Mouse (Mus musculus) urinary bladder, postnatal 10 days (tissue): ENCODE data around the gene Irak4.

Experiments used
- DNase-seq: peaks from one replicate; pipeline ENCODE4 v3.0.0; 2022; ENCODE audit warnings: low spot score

Gene Irak4

DNA sequence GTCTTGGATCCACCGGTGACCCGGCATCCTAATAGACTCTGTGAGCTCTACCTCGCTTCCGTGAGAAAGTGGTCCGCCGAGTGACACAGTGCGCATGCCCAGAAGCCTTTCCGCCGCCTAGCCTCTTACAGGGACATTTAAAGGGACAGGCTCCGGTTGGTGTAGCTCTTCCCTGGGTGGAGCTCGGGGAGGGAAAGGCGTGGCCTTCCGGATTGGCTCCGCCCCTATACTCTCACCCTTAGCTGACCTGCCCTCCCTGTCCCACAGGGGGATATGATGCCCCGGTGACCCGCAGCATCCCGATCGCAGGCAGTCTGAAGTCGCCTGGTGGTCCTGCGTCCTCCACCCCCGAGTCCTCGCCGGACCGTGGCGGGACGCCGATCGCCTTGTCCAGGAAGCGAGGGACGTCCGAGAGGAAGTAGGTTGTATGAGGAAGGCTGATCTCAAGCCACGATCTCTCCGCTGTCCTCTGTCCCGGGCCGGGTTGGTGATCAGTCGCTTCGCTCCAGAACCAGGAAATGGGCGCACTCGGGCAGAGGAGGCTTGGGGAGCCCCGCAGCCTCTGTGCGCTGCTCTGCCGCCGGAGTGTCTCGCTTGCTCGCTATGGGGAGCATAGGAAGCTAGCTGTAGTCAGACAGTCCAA, at the start of gene Irak4, which contains the start of gene Pus7l:
Gene Irak4 (plus strand): TSS at position 235 of the 643 bp plus-strand sequence.
Gene Pus7l (minus strand): TSS at position 139 of the 643 bp plus-strand sequence.
- peak; percentile 76 for DNase-seq

DNA sequence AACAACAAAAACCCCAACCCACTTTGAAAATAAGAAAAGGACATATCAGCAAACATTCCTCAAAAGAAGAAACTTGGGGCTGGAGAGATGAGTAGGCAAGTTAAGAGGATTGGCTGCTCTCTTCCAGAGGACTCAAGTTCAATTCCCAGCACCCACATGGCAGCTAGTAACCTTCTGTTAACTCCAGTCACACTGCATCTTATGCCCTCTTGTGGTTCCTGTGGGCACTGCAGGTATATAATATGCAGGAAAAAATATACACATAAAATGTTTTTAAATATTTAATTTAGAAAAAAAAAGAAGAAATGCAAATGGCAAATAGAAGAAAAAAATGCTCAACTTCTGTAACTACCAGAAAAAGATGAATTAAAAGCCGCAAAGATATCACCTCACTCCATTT, 49.0 kb upstream of the Irak4 start:
- DNase-seq = no peak

DNA sequence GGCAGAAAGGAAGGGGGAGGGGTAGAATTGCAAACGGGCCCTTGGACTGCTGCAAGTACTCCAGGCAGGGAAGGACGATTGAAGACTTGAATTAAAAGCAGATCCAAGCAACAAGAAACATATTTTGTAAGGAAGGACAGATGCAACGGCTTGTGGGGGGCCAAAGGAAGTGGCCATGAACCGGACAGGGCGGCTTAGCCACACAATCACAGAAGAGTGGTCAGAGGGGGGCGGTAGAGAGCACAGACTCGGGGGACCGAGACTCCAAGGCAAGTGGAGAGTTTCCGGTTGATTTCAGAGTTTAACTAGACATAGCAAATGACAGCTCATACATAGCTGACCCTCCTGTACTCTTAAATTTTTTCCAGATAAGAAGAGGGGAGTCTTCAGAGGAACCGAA, 47.5 kb upstream of the Irak4 start:
- no peak for DNase-seq

DNA sequence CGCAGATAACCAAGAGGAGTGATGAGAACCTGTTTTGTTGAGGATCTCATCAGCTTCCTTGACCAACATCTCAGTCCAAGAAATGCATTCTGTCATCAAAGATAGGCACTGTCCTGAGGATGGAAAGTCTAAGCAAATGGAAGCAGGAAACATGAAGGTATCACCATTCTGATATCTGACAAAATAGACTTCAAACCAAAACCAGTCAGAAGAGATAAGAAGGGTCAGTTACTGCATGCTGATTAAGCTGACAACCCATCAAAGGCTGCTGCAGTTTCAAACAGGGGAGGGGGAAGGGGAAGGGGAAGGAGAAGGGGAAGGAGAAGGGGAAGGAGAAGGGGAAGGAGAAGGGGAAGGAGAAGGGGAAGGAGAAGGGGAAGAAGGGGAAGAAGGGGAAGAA, 44.2 kb upstream of the Irak4 start:
- DNase-seq = no peak

GRCm38 (mm10) chr15:94503451-94504215, 39.8 kb upstream of the Irak4 start:
- no peak for DNase-seq

DNA sequence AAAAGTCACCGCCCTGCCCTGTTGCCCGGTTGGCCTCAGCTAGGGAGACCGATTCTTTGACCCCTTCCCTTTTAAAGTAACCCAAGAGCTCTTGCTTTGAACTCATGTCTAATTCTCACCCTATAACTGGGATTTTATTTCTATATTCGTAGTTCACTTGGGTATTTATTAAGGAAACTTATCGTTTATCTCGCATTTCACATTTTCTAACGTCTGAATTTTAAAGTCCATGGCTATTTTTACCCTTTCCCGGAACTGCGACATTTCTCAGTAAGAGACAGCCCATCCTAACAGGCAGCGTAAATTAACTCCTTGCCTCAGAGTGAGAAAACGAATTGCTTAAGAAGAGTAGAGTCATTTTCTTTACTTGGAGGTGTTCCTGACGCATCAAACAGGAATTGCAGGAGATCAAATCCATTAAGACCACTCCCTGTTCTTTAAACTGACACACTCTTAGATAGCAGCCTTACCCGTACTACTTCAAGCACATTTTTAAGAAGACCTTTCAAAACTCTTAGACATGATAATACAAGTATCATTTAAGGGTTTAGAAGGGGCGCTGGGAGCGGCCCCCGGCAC, 25.4 kb upstream of the Irak4 start:
- DNase-seq = no peak

GRCm38 (mm10) chr15:94520205-94520900, 23.1 kb upstream of the Irak4 start:
- DNase-seq = no peak

GRCm38 (mm10) chr15:94520959-94521358, 22.5 kb upstream of the Irak4 start:
- DNase-seq = no peak

- no peak for DNase-seq
These were observed 20.2 kb upstream of the Irak4 start for GRCm38 (mm10) chr15:94523251-94523650.

DNA sequence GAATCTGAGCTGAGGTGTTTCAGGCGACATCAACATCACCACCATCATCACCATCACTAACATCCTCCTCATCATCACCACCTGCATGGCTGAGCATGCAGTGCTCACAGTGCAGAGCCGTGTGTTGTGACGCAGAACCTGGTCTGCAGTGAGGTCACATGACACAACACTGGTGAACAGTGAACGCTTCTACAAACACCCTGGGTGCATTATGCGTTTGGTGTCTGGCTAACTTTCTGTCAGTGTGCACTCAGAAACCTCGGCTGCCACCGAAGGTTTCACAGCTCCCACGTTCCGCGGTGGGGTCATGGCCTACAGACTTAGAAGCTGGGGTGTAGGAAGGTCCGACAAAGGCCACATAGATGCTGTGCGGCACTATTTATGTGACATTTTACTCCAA, 18.5 kb upstream of the Irak4 start:
- no peak for DNase-seq

- no peak for DNase-seq
These were observed 12.9 kb upstream of the Irak4 start for GRCm38 (mm10) chr15:94530519-94530918.

DNA sequence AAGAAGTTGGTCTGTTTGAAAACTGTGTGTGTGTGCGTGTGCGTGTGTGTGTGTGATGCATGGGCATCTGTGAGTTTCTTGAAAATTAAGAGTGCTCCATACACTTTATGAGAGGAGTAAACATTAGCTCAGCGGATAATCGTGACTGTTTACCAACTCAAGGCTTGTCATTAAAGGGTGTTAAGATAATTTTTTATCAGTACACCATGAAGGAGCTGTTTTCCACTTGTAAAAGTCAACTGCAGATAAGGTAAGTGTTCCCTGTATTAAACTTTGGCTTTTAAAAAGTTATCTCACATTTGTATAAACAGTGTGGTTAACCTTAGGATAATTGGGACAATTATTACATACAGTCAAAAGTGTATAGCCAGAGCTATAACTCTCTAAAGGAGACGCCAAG, 11.1 kb upstream of the Irak4 start:
- DNase-seq = no peak

GRCm38 (mm10) chr15:94532956-94533355, 10.5 kb upstream of the Irak4 start:
- no peak for DNase-seq

DNA sequence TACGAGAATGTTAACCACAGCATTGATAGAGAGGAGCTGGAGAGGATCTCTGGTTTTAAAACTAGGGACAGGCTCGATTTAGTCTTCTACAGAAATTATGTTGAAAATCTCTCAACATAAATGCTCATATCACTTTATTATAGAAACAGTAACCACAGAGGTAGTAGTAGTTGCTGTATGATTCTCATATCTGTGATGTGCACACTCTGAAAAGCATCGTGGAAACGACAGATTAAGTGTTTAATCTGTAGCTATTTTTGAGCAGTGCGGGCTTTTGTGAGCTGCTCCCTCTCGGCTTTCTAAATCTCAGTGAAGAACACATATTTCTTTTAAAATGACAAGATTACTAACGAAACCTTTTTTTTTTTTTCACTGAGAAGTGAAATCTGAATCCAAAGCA, 7.9 kb upstream of the Irak4 start:
- DNase-seq = no peak

DNA sequence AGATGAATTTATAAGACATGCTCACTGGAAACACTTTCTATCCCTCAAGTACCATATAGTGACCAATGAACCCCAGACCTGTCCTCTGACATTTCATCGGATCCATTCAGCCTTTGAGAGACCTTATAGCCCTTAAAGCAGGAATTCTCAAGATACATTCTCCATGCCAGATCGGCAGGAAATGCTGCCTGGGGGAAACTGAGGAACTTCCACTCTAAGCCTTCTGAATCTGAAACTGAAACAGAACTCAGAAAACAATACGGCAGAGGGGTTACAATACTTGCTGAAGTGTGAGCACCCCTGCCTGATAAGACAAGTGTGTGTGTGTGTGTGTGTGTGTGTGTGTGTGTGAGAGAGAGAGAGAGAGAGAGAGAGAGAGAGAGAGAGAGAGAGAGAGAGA, 4.1 kb upstream of the Irak4 start:
- DNase-seq = no peak

DNA sequence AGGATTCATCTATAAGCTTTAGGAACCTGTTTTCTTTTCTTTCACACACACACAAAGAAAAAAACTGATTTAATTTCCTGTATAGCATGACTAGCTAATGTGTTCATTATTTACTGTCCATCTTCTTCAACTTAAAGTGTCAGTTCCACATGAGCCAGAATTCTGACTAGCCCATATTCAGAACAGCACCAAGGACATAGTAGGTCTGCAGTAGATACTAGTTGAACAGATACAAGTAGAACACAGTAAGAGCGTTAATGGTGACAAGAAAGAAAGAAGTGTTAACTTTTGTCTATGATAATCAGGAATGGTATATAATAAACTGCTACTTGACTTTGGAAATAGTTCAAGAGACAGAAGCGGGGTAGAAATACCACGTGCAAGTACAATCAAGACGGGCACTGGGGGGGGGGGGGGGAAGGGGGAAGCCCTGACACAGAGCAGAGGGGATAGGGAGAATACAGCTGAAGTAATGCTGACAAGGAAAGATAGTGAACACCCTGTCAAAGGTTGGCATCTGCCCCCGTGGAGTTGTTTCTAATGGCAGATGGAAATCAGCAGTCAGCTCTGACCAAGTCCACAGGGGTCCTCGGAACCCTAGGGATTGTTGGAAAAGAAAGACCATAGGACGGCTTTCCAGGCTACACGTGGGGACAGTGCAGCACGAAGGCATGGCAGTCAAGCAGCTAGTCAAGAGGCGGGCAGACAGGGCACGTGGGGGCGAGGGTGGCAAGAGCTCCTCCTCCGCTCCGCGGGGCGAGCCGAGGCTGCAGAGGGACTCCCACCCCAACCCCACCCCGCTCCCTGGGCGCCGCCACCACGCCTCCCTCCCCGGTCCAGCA, 655 bp upstream of the Irak4 start:
- no peak for DNase-seq

DNA sequence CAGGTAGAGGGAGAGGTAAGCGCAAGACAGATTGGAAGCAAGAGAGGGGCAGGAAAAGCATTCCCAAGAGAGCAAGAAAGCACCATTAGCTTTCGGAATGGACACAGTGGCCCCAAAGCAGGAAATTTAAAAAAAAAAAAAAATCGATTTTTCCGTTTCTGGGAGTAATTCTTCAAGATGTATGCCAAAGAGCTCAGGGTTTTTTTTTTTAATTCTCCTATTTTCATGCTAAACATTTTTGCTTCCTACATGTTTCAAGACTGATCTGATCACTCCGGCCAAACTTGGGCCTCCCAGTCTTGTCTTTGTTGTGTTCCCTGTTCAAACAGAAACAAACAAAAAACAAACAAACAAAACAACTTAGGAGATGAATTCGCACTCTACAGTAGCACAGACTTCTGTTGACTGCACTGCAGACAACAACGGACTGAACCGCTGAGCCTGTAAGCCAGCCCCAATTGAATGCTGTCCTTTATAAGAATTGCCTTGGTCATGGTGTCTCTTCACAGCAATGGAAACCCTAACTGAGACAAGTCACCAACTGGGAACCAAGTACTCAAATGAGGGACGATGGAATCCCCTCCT, 701 bp downstream of the Irak4 start:
- no peak for DNase-seq

DNA sequence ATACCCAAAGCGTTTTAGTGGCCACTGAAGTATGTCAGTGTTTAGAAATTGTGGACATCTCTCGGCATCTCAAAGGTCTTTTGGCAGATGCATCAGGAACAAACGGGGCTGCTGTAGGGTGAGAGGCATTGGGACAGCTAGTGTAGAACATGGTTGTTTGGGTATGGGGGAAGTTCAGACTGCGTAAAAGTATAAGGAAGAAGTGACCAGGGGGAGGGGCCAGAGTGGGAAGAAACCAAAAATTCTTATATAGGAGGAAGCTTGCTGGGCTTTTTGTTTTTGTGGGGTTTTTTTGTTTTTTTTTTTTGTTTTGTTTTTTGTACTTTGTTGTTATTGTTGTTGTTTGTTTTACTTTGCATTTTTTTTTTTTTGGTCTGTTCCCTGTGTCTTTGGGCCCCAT, 1.4 kb downstream of the Irak4 start:
- no peak for DNase-seq

DNA sequence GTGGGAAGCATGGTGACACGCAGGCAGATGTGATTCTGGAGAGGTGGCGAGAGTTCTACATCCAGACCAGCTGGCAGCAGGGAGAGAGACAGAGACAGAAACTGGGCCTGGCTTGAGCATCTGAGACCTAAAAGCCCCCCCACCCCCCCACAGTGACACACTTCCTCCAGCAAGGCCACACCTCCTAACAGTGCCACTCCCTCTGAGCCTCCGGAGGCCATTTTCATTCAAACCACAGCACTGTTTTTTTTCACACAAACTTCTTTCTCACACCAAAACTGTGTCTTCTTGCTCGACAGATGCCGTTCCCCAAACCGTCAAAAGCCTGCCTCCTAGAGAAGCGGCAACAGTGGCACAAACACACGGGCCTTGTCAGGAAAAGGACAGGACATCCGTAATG, 10.1 kb downstream of the Irak4 start:
- DNase-seq = no peak

- DNase-seq = peak; percentile 68
These were observed 14.0 kb downstream of the Irak4 start for GRCm38 (mm10) chr15:94557442-94557841.

DNA sequence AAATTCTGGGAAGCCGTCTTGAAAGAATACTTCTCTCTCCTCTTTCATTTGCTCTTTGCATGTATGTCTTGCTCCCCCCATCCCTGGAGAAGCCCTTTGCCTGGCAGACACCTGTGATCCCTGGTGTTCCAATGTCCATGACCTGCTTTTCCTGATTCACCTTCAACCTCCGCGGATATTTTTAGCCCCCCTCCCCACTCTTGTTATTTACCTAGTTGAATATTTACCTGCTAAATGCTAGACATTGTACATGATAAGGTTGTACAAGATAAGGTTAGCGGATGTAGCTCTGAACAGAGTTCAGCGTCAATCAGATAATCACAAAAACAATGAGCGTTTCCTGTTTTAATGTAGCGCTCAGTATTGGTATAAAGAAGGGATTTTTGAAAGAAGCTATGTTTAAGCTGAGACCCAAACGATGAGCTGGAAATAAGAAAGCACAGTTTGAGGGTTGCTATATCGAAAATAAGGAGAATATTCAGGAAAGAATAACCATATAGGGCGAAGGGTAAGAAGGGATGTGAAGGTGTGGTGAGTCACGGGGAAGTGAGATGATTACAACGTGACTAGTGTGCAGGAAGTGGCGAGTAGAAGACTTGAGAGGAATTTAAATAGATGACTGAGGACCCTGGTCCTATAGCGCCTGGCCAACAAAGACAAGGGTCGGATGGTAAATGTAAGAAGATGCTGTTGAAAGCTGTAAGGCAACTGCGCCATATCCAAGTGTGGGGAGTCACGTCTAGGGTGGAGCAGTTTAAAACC, 15.6 kb downstream of the Irak4 start:
- DNase-seq = no peak
